In the genomic region with DNA sequence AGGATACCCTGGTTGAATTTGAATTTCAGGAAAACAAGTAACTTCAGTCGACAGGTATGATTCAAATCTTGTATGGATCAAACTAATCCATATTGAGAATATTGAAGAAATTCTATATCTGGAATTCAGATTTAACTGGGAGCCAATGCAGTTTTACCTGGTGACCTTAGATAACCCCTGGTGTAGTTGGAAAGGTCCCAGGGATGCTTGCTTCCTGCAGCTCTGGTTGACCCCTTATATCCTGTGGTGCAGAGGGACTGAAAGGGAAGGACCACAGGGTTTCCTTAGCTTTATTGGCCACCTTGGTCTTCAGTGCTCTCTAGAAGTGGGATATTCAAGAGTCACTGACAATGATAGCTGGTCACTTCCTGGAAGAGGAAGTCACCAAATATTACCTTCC, we compare ENCODE assay signal across 14 mouse cellular contexts.
DNase-seq lines count a peak whose midpoint lies in the region.
"Had no signal": no experiment of that assay in that cellular context is flagged by ENCODE, and none has a peak within 500 bp of the region (broad histone marks: within the 10 kb centered on the region; RNA-seq: fewer than 3 reads in every experiment).

No protein-coding gene starts in this region.

- peak; percentile 37 to 60 for DNase-seq in cerebellum, postnatal 10 days
- no peak for DNase-seq in cerebellum, adult 11 months
- peak; percentile 43 to 58 for DNase-seq in cerebellum, postnatal 14 days
- DNase-seq in cerebellum, adult 9-11 months, result no peak
- DNase-seq: adrenal gland, adult 2 months; adrenal gland, adult 8-10 months; adrenal gland, postnatal 10 days; adrenal gland, postnatal 14 days; adrenal gland, postnatal 25 days; adrenal gland, postnatal 36 days; B cell, adult 2 months; cerebellum, adult 11-12 months; cerebellum, adult 18-20 months; cerebellum, adult 2 months had no signal

Comparison
In these comparisons a context has a peak if more than half of its experiments do, and no peak if none do; other contexts are left out.
1. DNase-seq: peak in cerebellum, postnatal 10 days (2 of 2) and cerebellum, postnatal 14 days (2 of 2); none in cerebellum, adult 11 months (single experiment) and cerebellum, adult 9-11 months (single experiment).